Mouse (Mus musculus): Measurements from ENCODE around the gene Cog7. TPM values are rescaled to one million over a fixed set of nuclear protein-coding genes. Genes with fewer than 3 reads are reported as not detected.

The Cog7 gene
- polyA plus RNA-seq, 1 experiment from 2014 or later: 22.0 TPM

DNA sequence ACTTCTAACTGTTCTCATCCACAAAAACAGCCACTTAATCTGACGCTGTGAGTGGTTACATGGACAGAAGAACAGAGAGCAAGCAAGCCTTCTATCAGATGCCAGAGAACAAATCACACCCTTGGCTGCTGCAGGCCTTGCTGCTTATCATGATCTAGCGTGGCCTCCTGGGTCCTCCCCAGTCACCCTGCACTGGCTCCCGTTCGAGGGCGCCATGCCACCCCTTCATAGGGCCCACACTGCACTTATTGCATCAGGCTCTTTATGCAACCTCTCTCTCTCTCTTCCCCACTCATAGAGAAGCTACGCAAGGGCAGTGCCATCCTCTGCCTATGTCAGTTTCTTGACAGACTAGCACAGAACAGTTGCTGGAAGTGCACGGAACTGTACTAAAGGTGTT lies 15.3 kb downstream of the Cog7 start:
- ATAC-seq (replicated peaks; ENCODE audit: low FRiP score): no peak
- Histone ChIP-seq H3K4me2 (ENCODE audit: low read depth, low read length, severe bottlenecking) (no peak overlapping the region), H3K36me3 (ENCODE audit: control insufficient read depth, insufficient read depth, low read length) (no peaks in the 10 kb centered on the region), H3K27ac (ENCODE audit: low read depth, low read length) (no peak overlapping the region), H3K27me3 (ENCODE audit: control insufficient read depth, insufficient read depth, low read length) (no peaks in the 10 kb centered on the region), H3K4me1 (replicated peaks; ENCODE audit: control insufficient read depth, insufficient read depth, low read length) (no peaks in the 10 kb centered on the region), H3K9me3 (ENCODE audit: control insufficient read depth, low read length) (no peaks in the 10 kb centered on the region), H3K4me3 (ENCODE audit: low read depth, low read length) (no peak overlapping the region), H3K9ac (ENCODE audit: low read length) (no peak overlapping the region)
- WGBS: 94% methylated on average over 7 of the region's 7 CpGs
- no peak for DNase-seq (ENCODE audit: low spot score)

- Histone ChIP-seq H3K4me3 (ENCODE audit: low read depth, low read length) (no peak overlapping the region), H3K9ac (ENCODE audit: low read length) (no peak overlapping the region), H3K4me1 (replicated peaks; ENCODE audit: control insufficient read depth, insufficient read depth, low read length) (no peaks in the 10 kb centered on the region), H3K9me3 (ENCODE audit: control insufficient read depth, low read length) (no peaks in the 10 kb centered on the region), H3K27ac (ENCODE audit: low read depth, low read length) (no peak overlapping the region), H3K36me3 (ENCODE audit: control insufficient read depth, insufficient read depth, low read length) (no peaks in the 10 kb centered on the region), H3K4me2 (ENCODE audit: low read depth, low read length, severe bottlenecking) (no peak overlapping the region), H3K27me3 (ENCODE audit: control insufficient read depth, insufficient read depth, low read length) (no peaks in the 10 kb centered on the region)
- no peak for ATAC-seq (replicated peaks; ENCODE audit: low FRiP score)
- 71% methylated on average over 6 of the region's 6 CpGs for WGBS
- no peak for DNase-seq (ENCODE audit: low spot score)
Measured at GRCm38 (mm10) chr7:121963883-121964398, 17.6 kb downstream of the Cog7 start.

GRCm38 (mm10) chr7:121962571-121962959 lies 18.9 kb downstream of the Cog7 start:
- Histone ChIP-seq H3K27ac (ENCODE audit: low read depth, low read length) (no peak overlapping the region), H3K4me2 (ENCODE audit: low read depth, low read length, severe bottlenecking) (no peak overlapping the region), H3K4me1 (replicated peaks; ENCODE audit: control insufficient read depth, insufficient read depth, low read length) (no peaks in the 10 kb centered on the region), H3K9me3 (ENCODE audit: control insufficient read depth, low read length) (no peaks in the 10 kb centered on the region), H3K9ac (ENCODE audit: low read length) (no peak overlapping the region), H3K36me3 (ENCODE audit: control insufficient read depth, insufficient read depth, low read length) (no peaks in the 10 kb centered on the region), H3K4me3 (ENCODE audit: low read depth, low read length) (no peak overlapping the region), H3K27me3 (ENCODE audit: control insufficient read depth, insufficient read depth, low read length) (no peaks in the 10 kb centered on the region)
- ATAC-seq (replicated peaks; ENCODE audit: low FRiP score): no peak
- WGBS: 91% methylated on average over 3 of the region's 3 CpGs
- DNase-seq (ENCODE audit: low spot score): no peak

DNA sequence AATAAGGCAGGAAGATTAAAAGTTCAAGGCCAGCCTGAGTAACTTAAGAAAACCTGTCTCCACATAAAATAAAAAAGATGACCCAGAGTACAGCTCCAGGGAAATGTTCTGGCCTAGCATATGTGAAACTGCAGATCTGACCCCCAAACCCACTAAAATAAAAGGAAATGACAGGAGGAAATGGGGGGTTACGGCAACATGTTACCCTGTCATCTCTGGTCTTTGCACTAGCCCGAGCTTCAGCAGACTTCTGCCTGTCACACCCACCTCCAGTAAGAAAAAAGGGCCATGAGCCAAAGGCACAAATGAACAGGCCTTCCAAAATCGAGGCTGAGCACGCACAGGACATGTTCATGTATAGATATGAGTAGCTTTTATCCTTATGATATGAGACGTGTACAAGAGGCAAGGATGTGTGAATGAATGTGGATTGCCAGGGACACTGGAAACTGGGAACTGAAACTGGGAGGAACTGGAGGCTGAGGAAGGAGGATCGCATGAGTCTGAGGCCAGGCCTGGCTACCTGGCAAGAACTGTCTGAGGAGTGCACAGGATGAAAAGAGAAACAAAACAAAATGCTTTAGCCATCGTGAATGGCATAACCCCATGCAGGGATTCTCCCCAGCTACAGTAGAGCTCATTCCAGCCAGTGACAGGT lies 19.5 kb downstream of the Cog7 start:
- Histone ChIP-seq H3K36me3 (ENCODE audit: control insufficient read depth, insufficient read depth, low read length) (no peaks in the 10 kb centered on the region), H3K9ac (ENCODE audit: low read length) (no peak overlapping the region), H3K4me1 (replicated peaks; ENCODE audit: control insufficient read depth, insufficient read depth, low read length) (no peaks in the 10 kb centered on the region), H3K4me3 (ENCODE audit: low read depth, low read length) (no peak overlapping the region), H3K27ac (ENCODE audit: low read depth, low read length) (no peak overlapping the region), H3K27me3 (ENCODE audit: control insufficient read depth, insufficient read depth, low read length) (no peaks in the 10 kb centered on the region), H3K4me2 (ENCODE audit: low read depth, low read length, severe bottlenecking) (no peak overlapping the region), H3K9me3 (ENCODE audit: control insufficient read depth, low read length) (no peaks in the 10 kb centered on the region)
- DNase-seq (ENCODE audit: low spot score) (no peak), ATAC-seq (replicated peaks; ENCODE audit: low FRiP score) (no peak)
- 90% methylated on average over 7 of the region's 7 CpGs for WGBS

GRCm38 (mm10) chr7:121955802-121956201 lies 25.7 kb downstream of the Cog7 start:
- H3K27ac ChIP-seq (ENCODE audit: low read depth, low read length): no peak overlapping the region
- no peak for DNase-seq (ENCODE audit: low spot score)
- no peak for ATAC-seq (replicated peaks; ENCODE audit: low FRiP score)
- H3K9me3 ChIP-seq (ENCODE audit: control insufficient read depth, low read length): no peaks in the 10 kb centered on the region
- no peak overlapping the region for H3K9ac ChIP-seq (ENCODE audit: low read length)
- H3K27me3 ChIP-seq (ENCODE audit: control insufficient read depth, insufficient read depth, low read length): no peaks in the 10 kb centered on the region
- H3K4me1 ChIP-seq (replicated peaks; ENCODE audit: control insufficient read depth, insufficient read depth, low read length): no peaks in the 10 kb centered on the region
- H3K4me2 ChIP-seq (ENCODE audit: low read depth, low read length, severe bottlenecking): no peak overlapping the region
- H3K36me3 ChIP-seq (ENCODE audit: control insufficient read depth, insufficient read depth, low read length): no peaks in the 10 kb centered on the region
- no peak overlapping the region for H3K4me3 ChIP-seq (ENCODE audit: low read depth, low read length)
- 93% methylated on average over 12 of the region's 12 CpGs for WGBS

- H3K9ac ChIP-seq (ENCODE audit: low read length): no peak overlapping the region
- no peak overlapping the region for H3K27ac ChIP-seq (ENCODE audit: low read depth, low read length)
- 91% methylated on average over 11 of the region's 11 CpGs for WGBS
- H3K36me3 ChIP-seq (ENCODE audit: control insufficient read depth, insufficient read depth, low read length): no peaks in the 10 kb centered on the region
- H3K4me3 ChIP-seq (ENCODE audit: low read depth, low read length): no peak overlapping the region
- no peak for DNase-seq (ENCODE audit: low spot score)
- ATAC-seq (replicated peaks; ENCODE audit: low FRiP score): no peak
- H3K4me2 ChIP-seq (ENCODE audit: low read depth, low read length, severe bottlenecking): no peak overlapping the region
- H3K9me3 ChIP-seq (ENCODE audit: control insufficient read depth, low read length): no peaks in the 10 kb centered on the region
- no peaks in the 10 kb centered on the region for H3K27me3 ChIP-seq (ENCODE audit: control insufficient read depth, insufficient read depth, low read length)
- no peaks in the 10 kb centered on the region for H3K4me1 ChIP-seq (replicated peaks; ENCODE audit: control insufficient read depth, insufficient read depth, low read length)
Measured at GRCm38 (mm10) chr7:121954891-121955669, 26.4 kb downstream of the Cog7 start.

- 86% methylated on average over 4 of the region's 4 CpGs for whole genome bisulfite sequencing
- H3K4me3 ChIP-seq (ENCODE audit: low read depth, low read length): no peak overlapping the region
- no peak overlapping the region for H3K9ac ChIP-seq (ENCODE audit: low read length)
- no peaks in the 10 kb centered on the region for H3K4me1 ChIP-seq (replicated peaks; ENCODE audit: control insufficient read depth, insufficient read depth, low read length)
- H3K36me3 ChIP-seq (ENCODE audit: control insufficient read depth, insufficient read depth, low read length): no peaks in the 10 kb centered on the region; the same call in 1 of the 2 replicates
- H3K27me3 ChIP-seq (ENCODE audit: control insufficient read depth, insufficient read depth, low read length): no peaks in the 10 kb centered on the region
- DNase-seq (ENCODE audit: low spot score): no peak
- no peak for ATAC-seq (replicated peaks; ENCODE audit: low FRiP score)
- H3K4me2 ChIP-seq (ENCODE audit: low read depth, low read length, severe bottlenecking): no peak overlapping the region
- no peaks in the 10 kb centered on the region for H3K9me3 ChIP-seq (ENCODE audit: control insufficient read depth, low read length)
- H3K27ac ChIP-seq (ENCODE audit: low read depth, low read length): no peak overlapping the region
Measured at GRCm38 (mm10) chr7:121947513-121947912, 34.0 kb downstream of the Cog7 start.

DNA sequence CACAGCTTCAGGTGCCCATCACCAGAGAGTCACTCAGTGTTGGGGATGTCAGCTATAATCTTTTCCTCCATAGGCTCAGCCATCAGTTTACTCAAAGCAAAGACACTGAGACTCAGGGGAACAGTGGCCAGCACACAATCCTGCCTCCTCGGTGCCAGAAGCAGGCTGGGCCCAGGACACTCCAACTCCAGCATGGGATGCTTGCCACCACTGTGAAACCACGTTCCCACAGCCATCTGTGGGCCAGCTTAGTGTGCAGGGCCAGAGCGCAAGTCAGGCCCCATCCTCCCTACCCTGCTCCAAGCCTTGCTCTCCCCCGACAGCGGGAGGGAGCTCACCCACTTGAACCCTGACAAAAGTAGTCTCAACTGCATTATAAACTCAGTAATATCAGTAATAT lies 35.3 kb downstream of the Cog7 start:
- no peak for ATAC-seq (replicated peaks; ENCODE audit: low FRiP score)
- H3K36me3 ChIP-seq (ENCODE audit: control insufficient read depth, insufficient read depth, low read length): no peaks in the 10 kb centered on the region; the same call in 1 of the 2 replicates
- no peaks in the 10 kb centered on the region for H3K27me3 ChIP-seq (ENCODE audit: control insufficient read depth, insufficient read depth, low read length)
- no peak overlapping the region for H3K4me2 ChIP-seq (ENCODE audit: low read depth, low read length, severe bottlenecking)
- H3K9ac ChIP-seq (ENCODE audit: low read length): no peak overlapping the region
- DNase-seq (ENCODE audit: low spot score): no peak
- no peaks in the 10 kb centered on the region for H3K4me1 ChIP-seq (replicated peaks; ENCODE audit: control insufficient read depth, insufficient read depth, low read length)
- 89% methylated on average over 5 of the region's 5 CpGs for WGBS
- no peaks in the 10 kb centered on the region for H3K9me3 ChIP-seq (ENCODE audit: control insufficient read depth, low read length)
- no peak overlapping the region for H3K4me3 ChIP-seq (ENCODE audit: low read depth, low read length)
- H3K27ac ChIP-seq (ENCODE audit: low read depth, low read length): no peak overlapping the region

All from forebrain, embryonic 11.5 days (tissue).